Mouse (Mus musculus) right cerebral cortex, postnatal 36 days (tissue): ENCODE results near the gene Hif3a.

ENCODE experiments used
- DNase-seq, 2 experiments: peaks; one replicate each; pipeline ENCODE4 v3.0.0; 2022; ENCODE audit warnings: low spot score in 2 of 2, mixed read lengths in 1 of 2

The Hif3a gene

GRCm38 (mm10) chr7:16992451-16992807 lies 69.8 kb downstream of the Hif3a start, which contains the start of gene Ccdc8:
Gene Ccdc8, plus strand, starts transcription at chr7:16992708.
- DNase-seq: no peak

- no peak for DNase-seq
Observed at GRCm38 (mm10) chr7:16991681-16992450, 70.4 kb downstream of the Hif3a start.

GRCm38 (mm10) chr7:16990006-16990744 lies 72.1 kb downstream of the Hif3a start:
- DNase-seq: no peak

- DNase-seq: no peak
Observed at GRCm38 (mm10) chr7:16988405-16988804, 73.8 kb downstream of the Hif3a start.

- no peak for DNase-seq
Observed at GRCm38 (mm10) chr7:16987541-16988149, 74.6 kb downstream of the Hif3a start.

- DNase-seq: peak; percentile 89 to 92
Observed at GRCm38 (mm10) chr7:16982859-16983568, 79.2 kb downstream of the Hif3a start, which contains the start of gene Gm42372. Gene Gm42372, plus strand, starts transcription at chr7:16983086.
